Comparison of ENCODE assay signal across 10 mouse cellular contexts in genomic region chr16:17939255-17939751, GRCm38 (mm10). TPM values are rescaled to one million over a fixed set of nuclear protein-coding genes. Genes with fewer than 3 reads are reported as not detected.
A peak's percentile ranks its signal among the peaks of the same experiment; 100 is the strongest.
DNase-seq lines count a peak whose midpoint lies in the region; ATAC-seq and TF ChIP-seq lines count a peak whose summit lies in the region.
"Had no signal": no experiment of that assay in that cellular context is flagged by ENCODE, and none has a peak within 500 bp of the region (broad histone marks: within the 10 kb centered on the region; RNA-seq: fewer than 3 reads in every experiment).

No protein-coding gene starts in this region.

- H3K4me2 ChIP-seq in forebrain, embryonic 15.5 days (replicated peaks): no peak overlapping the region
- H3K4me2 ChIP-seq in forebrain, embryonic 16.5 days (ENCODE audit: low read length): no peak overlapping the region
- H3K4me2 ChIP-seq in midbrain, postnatal 0 days (ENCODE audit: low read depth, low read length, poor library complexity, severe bottlenecking): no peak overlapping the region
- no peak overlapping the region for H3K4me2 ChIP-seq in midbrain, embryonic 15.5 days
- H3K4me2 ChIP-seq in stomach, embryonic 16.5 days (ENCODE audit: low read depth, low read length): no peak overlapping the region

- peak; percentile 22 for DNase-seq in midbrain, postnatal 0 days (ENCODE audit: low spot score)
- peak; percentile 84 for DNase-seq in liver
- DNase-seq in urinary bladder, postnatal 36 days (ENCODE audit: low spot score in 2 of 2): no peak
- DNase-seq in layer of hippocampus, adult 11-12 months (ENCODE audit: low spot score): no peak
- DNase-seq: layer of hippocampus, postnatal 36 days had no signal

- H3K36me3 ChIP-seq in forebrain, embryonic 15.5 days: no peaks in the 10 kb centered on the region
- H3K36me3 ChIP-seq in forebrain, embryonic 16.5 days (ENCODE audit: control insufficient read depth, insufficient read depth): no peaks in the 10 kb centered on the region
- H3K36me3 ChIP-seq in midbrain, postnatal 0 days (ENCODE audit: insufficient read depth, low read length): no peaks in the 10 kb centered on the region
- H3K36me3 ChIP-seq in midbrain, embryonic 15.5 days (replicated peaks): no peaks in the 10 kb centered on the region
- no peaks in the 10 kb centered on the region for H3K36me3 ChIP-seq in stomach, embryonic 16.5 days (ENCODE audit: control insufficient read depth, insufficient read depth, low read length)

- TF ChIP-seq CTCF in midbrain, postnatal 0 days (IDR thresholded peaks at IDR 0.05): no peak

- no peaks in the 10 kb centered on the region for H3K9me3 ChIP-seq in forebrain, embryonic 15.5 days
- H3K9me3 ChIP-seq in forebrain, embryonic 16.5 days (ENCODE audit: control insufficient read depth, low read length): no peaks in the 10 kb centered on the region
- H3K9me3 ChIP-seq in midbrain, postnatal 0 days (ENCODE audit: low read length): no peaks in the 10 kb centered on the region
- H3K9me3 ChIP-seq in midbrain, embryonic 15.5 days: no peaks in the 10 kb centered on the region
- no peaks in the 10 kb centered on the region for H3K9me3 ChIP-seq in stomach, embryonic 16.5 days (replicated peaks; ENCODE audit: control insufficient read depth, low read length)

- ATAC-seq in forebrain, embryonic 15.5 days (replicated peaks): no peak
- ATAC-seq in forebrain, embryonic 16.5 days: no peak
- no peak for ATAC-seq in midbrain, postnatal 0 days (ENCODE audit: low FRiP score)
- ATAC-seq in midbrain, embryonic 15.5 days (replicated peaks): no peak
- ATAC-seq in stomach, embryonic 16.5 days (ENCODE audit: insufficient read depth, low FRiP score): peak; percentile 78

- H3K27ac ChIP-seq in forebrain, embryonic 15.5 days (replicated peaks): 0 out of 2 replicates have a peak overlapping the region, but pooled peaks have one; percentile 9
- no peak overlapping the region for H3K27ac ChIP-seq in forebrain, embryonic 16.5 days (ENCODE audit: low read length)
- no peak overlapping the region for H3K27ac ChIP-seq in midbrain, postnatal 0 days (ENCODE audit: low read depth, low read length)
- no peak overlapping the region for H3K27ac ChIP-seq in midbrain, embryonic 15.5 days
- H3K27ac ChIP-seq in stomach, embryonic 16.5 days (ENCODE audit: low read length): peak overlapping the region; percentile 83

- no peak overlapping the region for H3K9ac ChIP-seq in forebrain, embryonic 15.5 days (replicated peaks)
- H3K9ac ChIP-seq in forebrain, embryonic 16.5 days (replicated peaks; ENCODE audit: low read depth, low read length): no peak overlapping the region
- H3K9ac ChIP-seq in midbrain, postnatal 0 days (replicated peaks; ENCODE audit: low read length, poor library complexity, severe bottlenecking): no peak overlapping the region
- H3K9ac ChIP-seq in midbrain, embryonic 15.5 days: no peak overlapping the region
- H3K9ac ChIP-seq in stomach, embryonic 16.5 days (ENCODE audit: low read length): no peak overlapping the region; the same call in 1 of the 2 replicates

- WGBS in forebrain, embryonic 15.5 days: 38% methylated on average over 9 of the region's 9 CpGs
- 43% methylated on average over 9 of the region's 9 CpGs for WGBS in forebrain, embryonic 16.5 days
- WGBS in midbrain, postnatal 0 days: 49% methylated on average over 9 of the region's 9 CpGs
- 55% methylated on average over 9 of the region's 9 CpGs for WGBS in midbrain, embryonic 15.5 days
- WGBS in stomach, embryonic 16.5 days: 30% methylated on average over 9 of the region's 9 CpGs

- H3K27me3 ChIP-seq in forebrain, embryonic 15.5 days: no peaks in the 10 kb centered on the region
- no peaks in the 10 kb centered on the region for H3K27me3 ChIP-seq in forebrain, embryonic 16.5 days (replicated peaks; ENCODE audit: control insufficient read depth, insufficient read depth, low read length)
- H3K27me3 ChIP-seq in midbrain, postnatal 0 days (ENCODE audit: insufficient read depth, low read length): no peaks in the 10 kb centered on the region
- 0 out of 2 replicates have a peak, but pooled peaks cover 3% of the 10 kb centered on the region for H3K27me3 ChIP-seq in midbrain, embryonic 15.5 days (replicated peaks)
- no peaks in the 10 kb centered on the region for H3K27me3 ChIP-seq in stomach, embryonic 16.5 days (ENCODE audit: control insufficient read depth, insufficient read depth, low read length)

- H3K4me3 ChIP-seq in forebrain, embryonic 15.5 days: no peak overlapping the region
- no peak overlapping the region for H3K4me3 ChIP-seq in forebrain, embryonic 16.5 days (replicated peaks; ENCODE audit: low read length)
- no peak overlapping the region for H3K4me3 ChIP-seq in midbrain, postnatal 0 days (ENCODE audit: low read depth, low read length)
- no peak overlapping the region for H3K4me3 ChIP-seq in midbrain, embryonic 15.5 days
- H3K4me3 ChIP-seq in stomach, embryonic 16.5 days (replicated peaks; ENCODE audit: low read length): no peak overlapping the region

- H3K4me1 ChIP-seq in forebrain, embryonic 15.5 days: 0 out of 2 replicates have a peak, but pooled peaks cover 8% of the 10 kb centered on the region
- H3K4me1 ChIP-seq in forebrain, embryonic 16.5 days (replicated peaks; ENCODE audit: control insufficient read depth, insufficient read depth, low read length): no peaks in the 10 kb centered on the region; the same call in 1 of the 2 replicates
- H3K4me1 ChIP-seq in midbrain, postnatal 0 days (ENCODE audit: insufficient read depth, low read length): no peaks in the 10 kb centered on the region
- H3K4me1 ChIP-seq in midbrain, embryonic 15.5 days: no peaks in the 10 kb centered on the region
- peaks cover 9% of the 10 kb centered on the region for H3K4me1 ChIP-seq in stomach, embryonic 16.5 days (ENCODE audit: control insufficient read depth, insufficient read depth, low read length)

RNA-seq across cellular contexts. Expression of gene Slc25a1, which starts 11.3 kb away (rescaled TPM):
- polyA plus RNA-seq in forebrain, embryonic 15.5 days (2015; fragmentation: Nextera tagmentation; extraction: Ambion mirVana): 139 and 145 TPM in 2 replicates
- polyA plus RNA-seq in forebrain, embryonic 16.5 days (2015; fragmentation: Nextera tagmentation; extraction: Ambion mirVana): 133 and 155 TPM in 2 replicates
- 178 and 184 TPM in 2 replicates for total RNA-seq in midbrain, postnatal 0 days (2014; rRNA removed)
- polyA plus RNA-seq in midbrain, postnatal 0 days (2015; fragmentation: Nextera tagmentation; extraction: Ambion mirVana): 146 and 155 TPM in 2 replicates
- 169 and 179 TPM in 2 replicates for polyA plus RNA-seq in midbrain, embryonic 15.5 days (2015; fragmentation: Nextera tagmentation; extraction: Ambion mirVana)
- polyA plus RNA-seq in stomach, embryonic 16.5 days (2015; fragmentation: Nextera tagmentation; extraction: Ambion mirVana): 117 and 125 TPM in 2 replicates

RNA-seq across cellular contexts. Expression of gene Gsc2, which starts 24.4 kb away (rescaled TPM):
- 0.19 TPM in 1 of 2 replicates, not detected in the other for polyA plus RNA-seq in forebrain, embryonic 15.5 days (2015; fragmentation: Nextera tagmentation; extraction: Ambion mirVana)
- 0.30 TPM in 1 of 2 replicates, not detected in the other for polyA plus RNA-seq in forebrain, embryonic 16.5 days (2015; fragmentation: Nextera tagmentation; extraction: Ambion mirVana)
- 0.61 TPM in 1 of 2 replicates, not detected in the other for total RNA-seq in midbrain, postnatal 0 days (2014; rRNA removed)
- polyA plus RNA-seq in midbrain, postnatal 0 days (2015; fragmentation: Nextera tagmentation; extraction: Ambion mirVana): 0.31 and 0.52 TPM in 2 replicates
- 0.38 and 1.1 TPM in 2 replicates for polyA plus RNA-seq in midbrain, embryonic 15.5 days (2015; fragmentation: Nextera tagmentation; extraction: Ambion mirVana)
- polyA plus RNA-seq in stomach, embryonic 16.5 days (2015; fragmentation: Nextera tagmentation; extraction: Ambion mirVana): not detected in 2 replicates
- total RNA-seq: heart, postnatal 4 days; layer of hippocampus, postnatal 36 days had no signal

RNA-seq across cellular contexts. Expression of gene Ess2, which starts 28.2 kb away (rescaled TPM):
- 53.5 and 58.1 TPM in 2 replicates for polyA plus RNA-seq in forebrain, embryonic 15.5 days (2015; fragmentation: Nextera tagmentation; extraction: Ambion mirVana)
- 57.2 and 60.8 TPM in 2 replicates for polyA plus RNA-seq in forebrain, embryonic 16.5 days (2015; fragmentation: Nextera tagmentation; extraction: Ambion mirVana)
- total RNA-seq in midbrain, postnatal 0 days (2014; rRNA removed): 40.4 and 52.2 TPM in 2 replicates
- 41.3 and 43.4 TPM in 2 replicates for polyA plus RNA-seq in midbrain, postnatal 0 days (2015; fragmentation: Nextera tagmentation; extraction: Ambion mirVana)
- 51.7 and 57.1 TPM in 2 replicates for polyA plus RNA-seq in midbrain, embryonic 15.5 days (2015; fragmentation: Nextera tagmentation; extraction: Ambion mirVana)
- 31.3 and 33.7 TPM in 2 replicates for polyA plus RNA-seq in stomach, embryonic 16.5 days (2015; fragmentation: Nextera tagmentation; extraction: Ambion mirVana)

RNA-seq across cellular contexts. Expression of gene Tssk2, which starts 40.9 kb away (rescaled TPM):
- polyA plus RNA-seq in forebrain, embryonic 15.5 days (2015; fragmentation: Nextera tagmentation; extraction: Ambion mirVana): not detected in 2 replicates
- polyA plus RNA-seq in forebrain, embryonic 16.5 days (2015; fragmentation: Nextera tagmentation; extraction: Ambion mirVana): 0.17 TPM in 1 of 2 replicates, not detected in the other
- total RNA-seq in midbrain, postnatal 0 days (2014; rRNA removed): not detected in 2 replicates
- polyA plus RNA-seq in midbrain, postnatal 0 days (2015; fragmentation: Nextera tagmentation; extraction: Ambion mirVana): not detected in 2 replicates
- 0.11 TPM in 1 of 2 replicates, not detected in the other for polyA plus RNA-seq in midbrain, embryonic 15.5 days (2015; fragmentation: Nextera tagmentation; extraction: Ambion mirVana)
- polyA plus RNA-seq in stomach, embryonic 16.5 days (2015; fragmentation: Nextera tagmentation; extraction: Ambion mirVana): not detected in 2 replicates
- total RNA-seq: heart, postnatal 4 days; layer of hippocampus, postnatal 36 days had no signal

RNA-seq across cellular contexts. Expression of gene Vpreb2, which starts 40.9 kb away (rescaled TPM):
- not detected in 2 replicates for polyA plus RNA-seq in forebrain, embryonic 15.5 days (2015; fragmentation: Nextera tagmentation; extraction: Ambion mirVana)
- polyA plus RNA-seq in forebrain, embryonic 16.5 days (2015; fragmentation: Nextera tagmentation; extraction: Ambion mirVana): not detected in 2 replicates
- not detected in 2 replicates for total RNA-seq in midbrain, postnatal 0 days (2014; rRNA removed)
- polyA plus RNA-seq in midbrain, postnatal 0 days (2015; fragmentation: Nextera tagmentation; extraction: Ambion mirVana): not detected in 2 replicates
- polyA plus RNA-seq in midbrain, embryonic 15.5 days (2015; fragmentation: Nextera tagmentation; extraction: Ambion mirVana): not detected in 2 replicates
- polyA plus RNA-seq in stomach, embryonic 16.5 days (2015; fragmentation: Nextera tagmentation; extraction: Ambion mirVana): not detected in 2 replicates
- total RNA-seq: heart, postnatal 4 days; layer of hippocampus, postnatal 36 days had no signal

Comparison
In these comparisons a context has a peak if more than half of its experiments do, and no peak if none do; other contexts are left out.
1. H3K27ac ChIP-seq: peak in forebrain, embryonic 15.5 days (single experiment) and stomach, embryonic 16.5 days (single experiment); none in forebrain, embryonic 16.5 days (single experiment), midbrain, postnatal 0 days (single experiment) and midbrain, embryonic 15.5 days (single experiment).
2. DNase-seq: peak in midbrain, postnatal 0 days (single experiment) and liver (single experiment); none in urinary bladder, postnatal 36 days (0 of 2) and layer of hippocampus, adult 11-12 months (single experiment).